Mouse (Mus musculus) G1E (cell line): ENCODE measurements around the gene Sh3pxd2a.

Experiments
- CTCF ChIP-seq: IDR thresholded peaks from 2 replicates; pipeline ENCODE4 v1.5.1; 2012; ENCODE audit warnings: low read depth, low read length, inconsistent platforms, mixed read lengths
- GATA1 ChIP-seq: IDR thresholded peaks from 2 replicates; pipeline ENCODE4 v1.6.1; 2012; ENCODE audit warnings: borderline replicate concordance, low read length, inconsistent platforms, mixed read lengths
- POLR2AphosphoS5 ChIP-seq: IDR thresholded peaks from 2 replicates; pipeline ENCODE4 v1.6.1; 2012; ENCODE audit warnings: low read depth, low read length, inconsistent platforms; ENCODE audit not compliant: insufficient replicate concordance
- TAL1 ChIP-seq: conservative IDR thresholded peaks from 2 replicates; pipeline ENCODE4 v1.6.1; 2012; ENCODE audit warnings: low read depth, low read length, inconsistent platforms, mixed read lengths

- TF ChIP-seq GATA1 (no peak), POLR2AphosphoS5 (no peak), CTCF (no peak), TAL1 (no peak)
Measured at GRCm38 (mm10) chr19:47512794-47513617, 48.8 kb upstream of the Sh3pxd2a start.
